Mouse (Mus musculus): ENCODE measurements around the gene Prg2.

Gene Prg2

DNA sequence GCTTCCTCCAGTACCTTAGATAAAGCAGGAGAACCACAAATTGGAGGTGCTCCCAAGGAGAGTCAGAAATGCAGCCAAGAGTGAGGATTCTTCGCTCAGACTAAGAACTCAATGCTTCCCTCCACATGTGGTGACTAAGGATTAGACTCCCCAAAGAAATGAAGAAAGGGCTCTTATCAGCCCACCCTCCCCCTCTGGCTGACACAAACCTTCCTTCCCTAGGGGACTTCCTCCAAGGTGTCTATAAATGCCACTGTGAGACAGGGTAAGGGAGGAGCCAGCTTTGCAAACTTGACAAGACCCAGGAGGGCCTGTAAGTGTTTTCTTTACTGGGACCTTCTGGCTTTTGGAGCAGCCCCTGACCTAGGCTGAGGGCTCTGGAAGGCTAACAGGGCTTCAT lies at the start of gene Prg2:
Prg2 (plus strand) TSS at position 274 of the 400 bp plus-strand sequence.
- no peak for DNase-seq (ENCODE audit: low read depth, low spot score)

DNA sequence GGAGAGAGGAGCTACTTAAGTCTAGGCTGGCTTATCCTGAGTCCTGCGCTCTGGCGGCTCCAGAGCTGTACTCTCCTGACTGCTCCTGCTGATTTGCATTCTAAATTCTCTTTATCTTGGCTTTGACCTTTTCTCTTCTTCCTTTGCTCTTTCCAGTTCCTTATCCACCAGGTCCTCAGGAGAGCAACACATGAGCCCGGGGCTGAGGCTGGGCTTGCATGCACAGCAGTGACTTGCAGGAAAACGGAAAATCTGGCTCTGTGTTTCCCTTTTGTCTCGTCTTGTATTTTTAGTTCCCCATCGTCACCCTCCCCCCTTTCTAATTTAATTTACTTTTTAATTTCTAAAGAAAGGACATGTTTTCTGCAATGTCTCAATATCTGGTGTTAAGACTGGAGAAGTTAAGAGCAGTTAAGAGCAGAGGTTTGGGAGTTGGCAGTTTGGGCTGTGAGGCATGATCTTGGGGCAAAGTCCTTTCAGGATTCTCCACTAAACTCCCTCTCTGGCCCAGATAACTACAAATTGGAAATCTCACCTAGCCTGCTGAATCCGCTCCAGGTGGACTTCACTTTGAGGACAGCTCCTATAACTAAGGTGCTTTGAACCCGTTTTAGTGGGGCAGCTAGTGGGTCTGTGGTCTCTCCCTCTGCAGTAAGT lies 46.1 kb upstream of the Prg2 start:
- DNase-seq (ENCODE audit: low read depth, low spot score), result no peak

DNA sequence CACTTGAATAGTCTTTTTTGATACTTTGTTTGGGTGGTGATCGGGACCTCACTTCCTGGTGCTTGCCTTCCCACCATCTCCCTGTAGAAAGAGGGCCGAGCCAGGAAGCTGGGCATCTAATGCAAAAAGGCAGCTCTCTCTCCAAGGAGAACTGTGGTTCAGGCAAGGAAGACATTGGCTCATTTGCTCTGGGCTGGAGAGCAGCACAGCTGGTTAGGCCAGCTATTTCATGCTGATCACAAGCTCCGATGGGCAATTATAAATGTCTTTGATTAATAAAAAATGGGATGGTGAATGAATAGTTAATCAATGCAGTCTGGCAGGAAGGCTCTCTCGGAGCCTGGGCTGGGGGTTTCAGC lies 45.6 kb upstream of the Prg2 start:
- no peak for DNase-seq (ENCODE audit: low read depth, low spot score)

DNA sequence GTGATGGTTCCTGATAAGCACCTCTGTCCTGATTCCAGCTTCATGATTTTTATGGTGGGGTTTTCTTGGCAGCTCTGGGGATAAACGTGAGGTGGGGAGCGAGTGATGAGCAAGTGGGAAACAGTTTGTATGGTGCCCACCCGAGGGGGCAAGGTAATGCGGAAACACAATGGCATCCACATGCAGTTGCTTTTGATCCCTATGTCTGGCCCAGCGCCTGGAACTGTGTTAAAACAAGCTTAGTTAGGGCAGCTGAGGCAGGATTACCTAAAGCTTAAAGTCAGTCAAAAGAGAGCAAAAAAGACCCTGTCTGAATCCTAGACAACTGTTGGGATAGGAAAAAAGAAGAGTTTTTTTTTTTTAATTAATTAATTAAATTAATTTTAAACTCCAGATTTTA lies 45.2 kb upstream of the Prg2 start:
- DNase-seq (ENCODE audit: low read depth, low spot score), result no peak

DNA sequence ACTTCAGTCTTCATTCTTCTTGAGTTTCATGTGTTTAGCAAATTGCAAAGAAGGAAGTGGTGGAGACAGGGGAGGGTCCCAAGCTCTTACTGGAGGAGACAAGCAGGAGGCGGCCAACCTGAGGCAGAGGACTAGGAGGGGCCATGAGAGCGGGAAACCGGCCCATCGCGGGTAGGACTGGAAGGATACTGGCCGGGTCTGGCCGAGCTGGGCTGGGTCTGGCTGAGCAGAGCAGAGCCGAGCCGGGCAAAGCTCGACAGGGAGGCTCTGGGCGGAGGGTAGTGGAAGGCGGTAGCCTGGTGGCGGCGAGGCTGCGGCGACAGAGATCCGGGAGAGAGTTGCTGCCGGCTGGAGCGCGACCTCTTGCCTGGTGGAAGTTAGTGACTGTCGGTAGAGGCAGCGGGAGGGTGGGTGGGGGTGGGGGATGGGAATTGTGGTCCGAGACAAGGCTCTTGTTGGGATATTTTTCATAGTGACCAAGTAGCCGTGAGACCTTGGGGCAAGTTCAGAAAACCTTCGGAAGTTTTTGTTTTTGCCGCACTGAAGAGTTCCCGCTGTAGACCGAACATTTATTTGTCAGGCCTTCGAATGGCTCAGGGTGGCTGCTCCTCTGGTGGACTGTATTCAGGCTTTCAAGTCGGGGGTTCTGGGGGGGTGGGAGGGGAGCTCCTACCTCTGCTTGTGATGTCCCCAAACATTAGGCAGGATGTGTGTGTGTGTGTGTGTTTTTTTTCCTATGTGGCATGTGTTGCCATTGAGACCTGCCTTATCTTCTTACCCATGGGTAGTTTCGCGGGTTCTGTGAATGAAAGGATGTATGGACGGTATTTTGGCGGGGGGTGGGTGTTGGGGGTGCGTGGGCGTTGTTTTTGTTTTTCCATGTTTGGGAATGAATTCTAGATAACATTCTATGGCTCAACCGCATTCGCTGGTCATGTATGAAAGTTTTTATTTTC lies 43.5 kb upstream of the Prg2 start, which contains the start of gene Slc43a3:
Slc43a3 (plus strand) TSS at position 106 of the 956 bp plus-strand sequence.
- peak; percentile 63 for DNase-seq (ENCODE audit: low read depth, low spot score)

DNA sequence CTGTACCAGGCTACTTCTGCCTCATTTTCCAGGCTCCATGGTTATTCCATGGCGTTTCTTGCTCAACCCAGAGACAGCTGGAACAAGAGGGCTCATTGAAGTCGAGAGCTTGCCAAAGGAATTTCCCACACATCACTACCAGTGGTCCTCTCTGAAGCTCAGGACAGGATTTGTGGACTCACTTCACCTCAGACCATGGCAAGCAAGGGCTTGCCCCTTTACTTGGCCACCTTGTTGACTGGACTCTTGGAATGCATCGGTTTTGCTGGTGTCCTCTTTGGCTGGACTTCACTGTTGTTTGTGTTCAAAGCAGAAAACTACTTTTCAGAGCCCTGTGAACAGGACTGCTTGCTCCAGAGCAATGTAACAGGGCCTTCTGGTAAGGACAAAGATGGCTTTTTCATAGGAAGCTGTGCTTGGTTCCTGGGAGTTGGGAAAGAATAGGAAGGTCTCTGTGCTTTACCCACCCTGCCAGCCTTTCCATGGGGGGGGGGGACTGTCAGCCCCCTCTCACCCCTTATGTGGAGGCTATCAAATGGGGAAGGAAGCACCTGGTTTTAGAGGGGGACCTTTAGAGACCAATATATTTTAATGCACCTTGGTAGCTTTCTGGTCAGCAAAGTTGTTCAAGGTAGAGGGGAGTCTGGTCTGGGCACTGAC lies 42.6 kb upstream of the Prg2 start:
- no peak for DNase-seq (ENCODE audit: low read depth, low spot score)

DNA sequence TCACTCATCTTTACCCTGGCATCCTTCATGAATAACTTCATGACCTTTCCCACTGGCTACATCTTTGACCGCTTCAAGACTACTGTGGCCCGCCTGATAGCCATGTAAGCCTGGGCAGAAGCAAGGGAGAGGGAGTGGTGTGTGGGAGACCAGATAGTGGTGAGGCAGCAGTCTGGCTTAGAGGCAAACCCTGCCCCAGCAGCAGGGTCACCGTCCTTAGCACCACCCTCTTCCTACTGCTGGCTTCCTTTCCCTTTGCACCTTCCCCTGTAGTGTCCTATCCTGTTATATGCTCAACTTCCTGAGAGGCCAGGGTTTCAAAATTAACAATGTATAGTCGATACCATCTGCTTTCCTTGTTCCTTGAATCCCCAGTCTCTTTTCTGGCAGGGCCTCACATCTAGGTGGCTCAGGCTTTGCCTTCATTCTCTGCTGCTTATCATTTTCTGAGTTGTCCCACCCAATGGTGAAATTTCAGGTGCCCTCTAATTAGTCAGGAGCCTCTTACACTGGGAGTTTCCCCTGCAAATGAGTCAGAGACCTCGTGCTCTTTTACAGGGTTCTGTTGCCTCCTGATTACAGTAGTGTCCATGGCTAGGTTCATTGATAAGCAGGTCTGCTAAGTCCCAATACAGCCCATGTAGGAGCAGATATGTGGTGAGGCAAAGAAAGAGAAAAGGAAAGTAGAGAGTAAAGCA lies 41.9 kb upstream of the Prg2 start:
- DNase-seq (ENCODE audit: low read depth, low spot score), result no peak

DNA sequence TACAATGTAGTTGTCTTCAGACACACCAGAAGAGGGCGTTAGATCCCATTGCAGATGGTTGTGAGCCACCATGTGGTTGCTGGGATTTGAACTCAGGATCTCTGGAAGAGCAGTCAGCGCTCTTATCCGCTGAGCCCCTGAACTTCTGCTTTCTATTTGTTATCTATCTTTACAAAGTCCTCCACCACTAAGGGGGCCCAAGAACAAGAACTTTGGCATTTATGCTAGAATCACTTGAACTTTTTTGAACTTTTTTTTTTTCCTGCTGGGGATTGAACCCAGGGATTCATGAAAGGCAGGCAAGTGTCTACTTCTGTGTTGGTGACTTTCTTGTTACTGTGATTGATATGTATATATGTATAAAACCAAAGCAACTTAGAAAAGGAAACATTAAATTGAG lies 41.0 kb upstream of the Prg2 start:
- no peak for DNase-seq (ENCODE audit: low read depth, low spot score)

DNA sequence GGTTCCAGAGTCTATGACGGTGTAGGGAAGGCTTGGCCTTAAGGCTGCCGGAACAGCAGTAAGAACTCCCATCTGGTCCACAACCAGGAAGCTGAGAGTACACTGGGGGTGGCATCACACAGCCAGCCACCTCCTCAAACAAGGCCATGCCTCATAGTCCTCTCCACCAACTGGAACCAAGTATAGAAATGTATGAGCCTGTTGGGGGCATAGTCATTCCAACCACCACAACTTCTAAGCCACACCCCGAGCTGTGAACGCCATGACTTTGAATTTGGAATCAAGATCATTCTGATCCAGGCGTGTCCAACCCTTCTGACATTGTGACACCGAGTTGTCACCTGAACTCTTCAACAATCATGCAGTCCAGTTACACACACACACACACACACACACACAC lies 40.5 kb upstream of the Prg2 start:
- no peak for DNase-seq (ENCODE audit: low read depth, low spot score)

DNA sequence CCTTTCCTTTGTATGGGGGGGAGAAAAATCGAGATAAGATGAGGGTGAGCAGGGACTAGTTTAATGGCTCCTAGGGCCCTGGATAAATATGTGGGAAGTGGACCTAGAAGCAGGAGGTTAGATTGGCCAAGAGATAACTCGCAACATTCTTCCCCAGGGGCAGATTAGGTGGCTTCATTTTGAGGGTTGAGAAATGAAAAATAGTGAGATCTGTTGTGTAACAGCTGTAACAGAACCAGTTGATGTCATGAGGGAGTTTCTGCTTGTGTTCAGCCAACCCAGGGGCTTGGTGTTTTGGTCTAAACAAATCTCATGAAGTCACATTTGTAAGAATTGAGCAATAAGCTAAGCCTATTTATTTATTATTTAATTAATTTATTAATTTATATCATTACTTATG lies 38.9 kb upstream of the Prg2 start:
- no peak for DNase-seq (ENCODE audit: low read depth, low spot score)

DNA sequence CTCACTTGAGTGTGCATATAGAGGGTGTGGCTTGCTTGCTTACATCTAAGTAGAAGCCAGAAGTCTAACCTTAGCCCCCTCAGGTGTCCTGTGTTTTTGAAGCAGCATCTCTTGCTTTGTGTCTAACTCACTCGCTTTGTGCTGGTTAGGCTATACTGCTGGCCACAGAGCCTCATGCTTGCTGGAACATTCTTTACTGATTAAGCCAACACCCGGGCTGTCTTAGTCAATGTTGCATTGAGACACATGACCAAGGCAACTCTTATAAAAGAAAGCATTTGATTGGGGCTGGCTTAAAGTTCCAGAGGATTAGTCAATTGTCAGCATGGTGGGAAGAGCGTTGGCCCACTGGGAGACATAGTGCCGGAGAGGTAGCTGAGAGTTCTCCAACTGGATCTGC lies 38.5 kb upstream of the Prg2 start:
- no peak for DNase-seq (ENCODE audit: low read depth, low spot score)

DNA sequence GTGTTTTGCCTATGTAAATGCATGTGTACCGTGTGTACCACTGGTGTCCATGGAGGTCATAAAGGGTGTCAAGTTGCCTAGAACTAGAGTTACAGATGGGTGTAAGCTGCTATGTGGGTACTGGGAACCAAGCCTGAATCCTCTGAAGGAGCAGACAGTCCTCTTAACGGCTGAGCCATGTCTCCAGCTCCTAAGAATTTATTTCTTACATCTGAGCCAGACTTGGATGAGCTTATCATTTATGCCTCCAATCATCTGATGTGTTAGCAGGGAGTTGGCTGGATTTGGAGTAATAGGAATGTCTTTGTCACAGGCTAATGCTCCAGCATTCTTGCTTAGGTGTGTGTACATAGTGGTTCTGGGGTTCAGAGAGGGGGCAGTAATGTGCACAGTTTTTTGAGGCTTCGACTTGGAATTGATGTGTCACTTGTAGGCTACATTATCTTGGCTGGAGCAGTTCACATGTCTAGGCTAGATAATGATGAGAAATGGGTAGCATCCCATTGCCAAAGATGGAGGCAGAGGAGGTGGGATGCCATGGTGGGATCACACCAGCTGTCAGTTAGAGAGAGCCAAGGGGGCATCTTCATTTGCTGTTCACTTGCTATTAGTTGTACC lies 33.0 kb upstream of the Prg2 start:
- DNase-seq (ENCODE audit: low read depth, low spot score), result no peak

DNA sequence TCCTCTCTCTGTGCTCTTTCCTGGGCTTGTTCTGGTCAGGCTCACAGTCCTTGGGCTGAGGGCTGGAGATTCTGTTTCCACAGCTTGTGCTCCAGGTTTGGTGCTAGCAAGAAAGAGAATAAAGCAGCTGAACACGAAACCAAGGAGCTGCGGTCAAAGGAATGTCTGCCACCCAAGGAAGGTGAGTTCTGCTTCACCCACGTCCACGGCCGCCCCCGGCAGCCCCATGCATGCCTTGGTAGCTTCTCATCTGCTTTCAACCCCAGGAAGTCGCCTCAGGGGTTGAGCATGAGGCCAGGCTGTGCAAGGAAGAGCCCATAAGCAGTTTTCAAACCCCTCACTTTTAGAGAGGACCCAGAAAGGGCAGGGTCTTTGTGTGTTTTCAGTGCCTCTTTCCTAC lies 32.0 kb upstream of the Prg2 start:
- no peak for DNase-seq (ENCODE audit: low read depth, low spot score)

DNA sequence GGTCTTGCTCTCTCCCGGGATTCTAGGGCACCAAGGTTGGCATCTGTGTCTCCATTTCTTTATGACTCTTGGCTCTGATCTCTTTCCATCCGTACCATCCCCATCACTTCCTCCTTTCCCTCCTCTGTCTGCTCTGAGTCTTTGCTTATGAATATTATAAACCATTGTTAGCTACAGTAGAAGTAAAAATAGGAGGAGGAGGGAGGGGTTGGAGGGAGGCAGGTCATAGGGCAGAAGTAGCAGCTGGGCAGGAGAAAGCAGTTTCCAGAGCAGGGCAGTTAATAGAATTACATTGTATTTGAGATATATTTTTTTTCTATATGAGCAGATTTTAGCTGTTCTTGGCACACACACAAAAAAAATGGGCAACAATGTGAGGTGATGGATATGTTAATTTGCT lies 31.5 kb upstream of the Prg2 start:
- DNase-seq (ENCODE audit: low read depth, low spot score), result no peak

DNA sequence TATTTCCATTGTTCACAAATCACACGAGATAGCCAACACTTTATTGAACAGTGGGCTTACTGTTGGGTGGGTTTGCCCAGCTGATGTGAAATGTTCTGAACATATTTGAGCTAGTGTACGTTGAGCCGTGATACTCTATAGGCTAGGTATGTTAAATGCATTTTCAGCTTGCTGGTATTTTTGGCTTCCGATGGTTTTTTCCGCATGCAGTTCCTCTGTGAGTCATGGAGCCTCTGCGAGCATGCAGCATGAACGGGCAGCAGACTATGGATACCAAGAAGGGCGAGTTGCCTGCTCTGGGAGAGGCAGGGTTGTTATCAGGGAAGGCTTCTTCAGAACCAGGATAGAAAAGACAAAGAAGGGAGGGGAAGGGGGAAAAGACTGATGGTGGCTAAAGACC lies 29.2 kb upstream of the Prg2 start:
- no peak for DNase-seq (ENCODE audit: low read depth, low spot score)

DNA sequence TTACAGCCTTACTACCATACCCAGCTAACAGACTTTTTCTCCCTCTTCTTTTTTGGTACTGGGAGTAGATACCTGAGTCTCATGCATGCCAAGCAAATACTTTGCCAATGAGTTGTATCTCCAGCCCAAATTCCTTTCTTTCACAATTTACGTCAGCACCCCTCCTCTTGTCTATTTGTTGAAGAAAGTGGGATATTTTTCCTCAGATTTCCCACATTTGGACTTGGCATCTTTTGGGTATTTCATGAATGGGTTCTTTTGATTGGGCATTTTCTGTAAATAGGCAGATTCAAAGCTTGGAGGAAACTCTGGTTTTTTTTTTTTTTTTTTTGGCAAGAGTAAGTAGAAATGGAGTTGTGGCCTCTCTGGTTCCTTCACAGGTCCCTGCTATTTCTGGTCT lies 28.0 kb upstream of the Prg2 start:
- no peak for DNase-seq (ENCODE audit: low read depth, low spot score)

DNA sequence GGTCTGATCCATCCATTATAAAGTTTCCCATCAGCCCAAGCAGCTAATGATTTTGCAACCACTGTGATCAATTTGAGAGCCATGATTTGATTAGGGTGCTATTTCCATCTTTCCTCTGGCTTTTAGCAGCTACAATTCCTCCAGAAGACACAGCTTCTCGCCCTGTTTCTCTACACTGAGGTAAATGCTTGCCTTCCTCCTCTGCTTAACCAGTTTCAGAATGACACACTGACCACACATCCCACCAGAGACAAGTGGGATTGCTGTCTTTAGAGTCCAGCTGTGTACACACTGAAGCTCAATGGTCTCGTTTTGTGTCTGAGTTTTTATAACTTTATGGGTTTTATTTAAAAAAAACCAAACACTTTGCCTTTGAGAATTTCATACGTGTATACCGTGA lies 27.6 kb upstream of the Prg2 start:
- DNase-seq (ENCODE audit: low read depth, low spot score), result no peak

DNA sequence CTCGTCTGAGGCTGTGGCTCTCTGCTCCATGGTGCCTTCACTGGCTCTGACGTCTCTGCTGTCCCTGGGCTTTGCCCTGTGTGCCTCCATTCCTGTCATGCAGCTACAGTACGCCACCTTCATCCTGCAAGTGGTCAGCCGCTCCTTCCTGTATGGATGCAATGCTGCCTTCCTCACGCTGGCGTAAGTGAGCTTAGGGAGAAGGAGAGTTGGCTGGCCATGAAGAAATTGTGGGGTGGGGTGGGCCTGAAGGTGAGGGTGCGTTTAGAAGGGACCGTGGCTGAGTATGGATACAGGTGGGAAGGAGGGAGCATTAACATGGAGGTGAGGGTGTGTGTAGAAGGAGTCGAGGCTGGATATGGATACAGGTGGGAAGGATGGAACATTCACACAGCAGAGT lies 24.8 kb upstream of the Prg2 start:
- DNase-seq (ENCODE audit: low read depth, low spot score), result no peak

DNA sequence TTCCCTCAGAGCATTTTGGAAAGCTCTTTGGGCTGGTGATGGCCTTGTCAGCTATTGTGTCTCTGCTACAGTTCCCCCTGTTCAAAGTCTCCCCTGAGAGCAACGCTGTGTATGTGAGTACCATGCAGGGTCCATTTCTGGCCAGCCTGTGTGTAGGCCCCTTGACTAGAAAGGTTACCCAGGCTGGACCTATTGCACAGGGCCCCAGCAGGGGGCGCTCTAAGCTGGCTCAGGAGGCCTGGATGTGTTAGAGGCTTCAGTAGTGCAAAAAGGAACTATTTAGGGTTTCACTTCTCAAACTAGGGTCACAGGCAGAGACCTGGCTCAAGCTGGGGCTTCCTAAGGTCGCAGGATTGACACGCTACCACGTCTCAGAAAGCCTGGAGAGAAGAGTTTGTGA lies 24.0 kb upstream of the Prg2 start:
- DNase-seq (ENCODE audit: low read depth, low spot score), result no peak

DNA sequence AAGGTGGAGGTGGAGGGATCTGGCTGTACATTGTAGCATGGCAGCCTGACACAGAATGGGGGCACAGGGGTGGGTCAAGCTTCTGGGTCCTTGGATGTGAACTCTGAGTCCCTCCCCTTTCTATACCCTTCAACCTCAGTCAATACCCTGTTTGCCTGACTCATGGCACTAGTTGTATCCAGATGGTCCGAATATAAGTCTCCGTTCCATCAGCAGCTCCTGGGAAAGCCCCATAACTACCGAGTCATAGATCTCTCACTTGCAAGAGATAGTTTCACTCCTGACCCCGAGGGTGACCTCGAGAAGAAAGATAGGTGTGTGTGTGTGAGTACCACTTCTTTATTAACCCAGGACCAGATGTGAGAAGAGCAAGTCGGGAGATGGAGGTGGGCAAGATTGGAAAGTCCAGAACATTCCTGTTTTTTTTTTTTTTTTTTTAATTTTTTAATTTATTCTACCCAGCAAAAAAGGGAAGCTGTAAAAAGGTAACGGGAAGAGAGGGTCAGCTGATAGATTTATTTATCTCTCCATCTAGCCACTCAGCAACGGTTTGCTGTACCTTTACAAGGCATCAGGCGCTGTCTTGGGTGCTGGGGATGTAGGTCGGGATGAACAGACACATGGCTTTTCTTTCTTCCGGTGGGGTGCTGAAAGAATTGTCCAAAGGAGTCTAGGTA lies 21.5 kb upstream of the Prg2 start:
- DNase-seq (ENCODE audit: low read depth, low spot score), result no peak

DNA sequence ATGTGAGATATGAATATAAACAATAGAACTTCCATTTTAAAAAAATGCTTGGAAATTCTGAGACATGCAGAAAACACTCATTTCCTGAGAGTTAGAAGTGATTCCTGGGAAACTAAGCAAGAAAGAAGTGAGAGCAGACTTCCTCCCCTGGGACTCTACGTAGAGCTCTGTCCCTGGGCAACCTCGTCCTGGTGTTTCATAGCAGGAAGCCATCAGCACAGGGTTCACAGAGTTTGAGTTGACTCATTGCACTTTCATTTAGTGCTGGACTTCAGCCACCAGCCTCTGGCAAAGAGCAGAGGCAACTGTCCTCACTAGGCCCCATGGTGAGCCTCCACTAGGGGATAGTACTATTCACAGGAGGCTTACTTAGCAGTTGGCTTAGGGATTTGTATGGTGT lies 19.0 kb upstream of the Prg2 start:
- no peak for DNase-seq (ENCODE audit: low read depth, low spot score)

Data from embryo, embryonic 11.5 days (tissue).